Mouse (Mus musculus): Measurements from ENCODE around the gene Phf20. TPM values are rescaled to one million over a fixed set of nuclear protein-coding genes. Genes with fewer than 3 reads are reported as not detected.

Phf20 gene
- 31.7 and 56.9 TPM in 2 replicates for polyA plus RNA-seq (2012; ENCODE audit: insufficient read depth, low replicate concordance)

- Histone ChIP-seq H3K27me3 (replicated peaks) (no peaks in the 10 kb centered on the region), H3K4me3 (replicated peaks) (peak within 1 kb of the TSS; percentile 98), H3K4me1 (peaks cover 53% of the 10 kb centered on the region), H3K36me3 (replicated peaks; ENCODE audit: low read length) (peaks cover 20% of the 10 kb centered on the region), H3K9me3 (no peaks in the 10 kb centered on the region)
- TF ChIP-seq GATA1 (IDR thresholded peaks at IDR 0.05; ENCODE audit: borderline replicate concordance, low read length) = no peak
- no peak for TF ChIP-seq FLI1 (IDR thresholded peaks at IDR 0.05; ENCODE audit: low read length)
Observed at GRCm38 (mm10) chr2:156196302-156197128, at the start of gene Phf20. Gene Phf20, plus strand, starts transcription at chr2:156196466.

GRCm38 (mm10) chr2:156147316-156147915 lies 48.9 kb upstream of the Phf20 start:
- H3K27me3 ChIP-seq (replicated peaks) = no peaks in the 10 kb centered on the region
- peaks cover 63% of the 10 kb centered on the region for H3K36me3 ChIP-seq (replicated peaks; ENCODE audit: low read length)
- H3K9me3 ChIP-seq = no peaks in the 10 kb centered on the region
- no peak overlapping the region for H3K4me3 ChIP-seq (replicated peaks)
- TF ChIP-seq GATA1 (IDR thresholded peaks at IDR 0.05; ENCODE audit: borderline replicate concordance, low read length) (no peak), FLI1 (IDR thresholded peaks at IDR 0.05; ENCODE audit: low read length) (no peak)
- peaks cover 21% of the 10 kb centered on the region for H3K4me1 ChIP-seq

DNA sequence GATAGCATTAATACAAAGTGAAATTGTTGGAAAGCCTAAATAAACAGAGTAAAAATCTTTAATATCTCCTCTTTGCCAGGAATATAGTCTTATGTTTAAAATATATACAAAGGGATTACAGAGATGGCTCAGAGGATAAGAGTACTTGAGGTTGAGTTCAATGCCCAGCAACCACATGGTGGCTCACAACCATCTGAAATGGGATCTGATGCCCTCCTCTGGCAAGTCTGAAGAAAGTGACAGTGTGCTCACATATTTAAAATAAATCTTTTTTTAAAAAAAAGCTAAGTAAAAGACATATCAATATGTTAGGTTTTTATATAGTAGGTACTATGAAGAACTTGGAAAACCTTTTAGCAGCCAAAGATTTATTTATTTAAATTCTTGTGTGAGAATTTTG lies 44.7 kb upstream of the Phf20 start:
- Histone ChIP-seq H3K27me3 (replicated peaks) (no peaks in the 10 kb centered on the region), H3K9me3 (no peaks in the 10 kb centered on the region), H3K4me1 (peaks cover 4% of the 10 kb centered on the region; the same call in 1 of the 2 replicates), H3K4me3 (replicated peaks) (no peak overlapping the region), H3K36me3 (replicated peaks; ENCODE audit: low read length) (peaks cover 100% of the 10 kb centered on the region)
- no peak for TF ChIP-seq GATA1 (IDR thresholded peaks at IDR 0.05; ENCODE audit: borderline replicate concordance, low read length)
- TF ChIP-seq FLI1 (IDR thresholded peaks at IDR 0.05; ENCODE audit: low read length) = no peak

DNA sequence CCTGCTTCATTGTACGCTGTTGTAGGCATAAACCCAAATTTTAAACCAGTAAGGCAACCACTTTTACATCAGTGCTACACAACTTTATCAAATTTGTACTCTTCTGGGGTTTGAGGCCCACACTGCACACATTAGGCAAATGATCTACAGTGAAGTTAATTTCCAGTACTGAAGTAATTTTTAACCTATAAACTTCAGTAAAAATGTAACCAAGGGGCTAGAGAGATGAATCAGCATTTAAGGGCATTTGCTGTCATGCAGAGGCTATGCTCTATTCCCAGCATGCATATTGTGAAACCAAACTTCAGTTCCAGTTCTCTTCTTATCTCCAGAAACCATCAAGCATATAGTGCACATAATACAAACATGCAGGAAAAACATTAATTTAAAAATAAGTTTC lies 30.8 kb upstream of the Phf20 start:
- Histone ChIP-seq H3K4me3 (replicated peaks) (no peak overlapping the region), H3K27me3 (replicated peaks) (no peaks in the 10 kb centered on the region), H3K4me1 (no peaks in the 10 kb centered on the region; the same call in 1 of the 2 replicates), H3K9me3 (no peaks in the 10 kb centered on the region), H3K36me3 (replicated peaks; ENCODE audit: low read length) (peaks cover 95% of the 10 kb centered on the region)
- TF ChIP-seq FLI1 (IDR thresholded peaks at IDR 0.05; ENCODE audit: low read length) (no peak), GATA1 (IDR thresholded peaks at IDR 0.05; ENCODE audit: borderline replicate concordance, low read length) (no peak)

DNA sequence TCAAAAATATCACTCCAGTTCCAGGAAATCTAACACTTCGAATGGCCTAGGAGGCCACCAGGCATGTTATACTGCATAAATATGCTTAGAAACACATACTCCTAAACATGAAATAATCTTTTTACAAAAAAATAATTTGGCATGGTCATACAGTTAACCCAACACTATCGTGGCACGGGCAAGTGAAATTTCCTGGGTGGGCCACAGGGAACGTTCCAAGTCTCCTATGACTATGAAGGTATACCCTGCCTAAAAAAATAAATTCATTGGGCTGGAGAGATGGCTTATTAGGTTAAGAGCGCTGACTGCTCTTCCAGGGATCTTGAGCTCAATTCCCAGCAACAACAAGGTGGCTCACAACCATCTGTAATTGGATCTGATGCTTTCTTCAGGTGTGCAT lies 29.7 kb upstream of the Phf20 start:
- Histone ChIP-seq H3K4me3 (replicated peaks) (no peak overlapping the region), H3K9me3 (no peaks in the 10 kb centered on the region), H3K4me1 (no peaks in the 10 kb centered on the region; the same call in 1 of the 2 replicates), H3K36me3 (replicated peaks; ENCODE audit: low read length) (peaks cover 92% of the 10 kb centered on the region), H3K27me3 (replicated peaks) (no peaks in the 10 kb centered on the region)
- no peak for TF ChIP-seq GATA1 (IDR thresholded peaks at IDR 0.05; ENCODE audit: borderline replicate concordance, low read length)
- TF ChIP-seq FLI1 (IDR thresholded peaks at IDR 0.05; ENCODE audit: low read length) = no peak

GRCm38 (mm10) chr2:156177079-156177478 lies 19.2 kb upstream of the Phf20 start:
- H3K9me3 ChIP-seq = no peaks in the 10 kb centered on the region
- H3K36me3 ChIP-seq (replicated peaks; ENCODE audit: low read length) = peaks cover 71% of the 10 kb centered on the region
- TF ChIP-seq FLI1 (IDR thresholded peaks at IDR 0.05; ENCODE audit: low read length) (no peak), GATA1 (IDR thresholded peaks at IDR 0.05; ENCODE audit: borderline replicate concordance, low read length) (no peak)
- H3K27me3 ChIP-seq (replicated peaks) = no peaks in the 10 kb centered on the region
- peaks cover 34% of the 10 kb centered on the region for H3K4me1 ChIP-seq
- H3K4me3 ChIP-seq (replicated peaks) = peak overlapping the region; percentile 47

- H3K36me3 ChIP-seq (replicated peaks; ENCODE audit: low read length) = peaks cover 65% of the 10 kb centered on the region
- peaks cover 38% of the 10 kb centered on the region for H3K4me1 ChIP-seq
- no peaks in the 10 kb centered on the region for H3K9me3 ChIP-seq
- H3K4me3 ChIP-seq (replicated peaks) = peak overlapping the region; percentile 98
- TF ChIP-seq FLI1 (IDR thresholded peaks at IDR 0.05; ENCODE audit: low read length) = no peak
- no peak for TF ChIP-seq GATA1 (IDR thresholded peaks at IDR 0.05; ENCODE audit: borderline replicate concordance, low read length)
- H3K27me3 ChIP-seq (replicated peaks) = no peaks in the 10 kb centered on the region
Observed at GRCm38 (mm10) chr2:156177651-156178050, 18.6 kb upstream of the Phf20 start.

DNA sequence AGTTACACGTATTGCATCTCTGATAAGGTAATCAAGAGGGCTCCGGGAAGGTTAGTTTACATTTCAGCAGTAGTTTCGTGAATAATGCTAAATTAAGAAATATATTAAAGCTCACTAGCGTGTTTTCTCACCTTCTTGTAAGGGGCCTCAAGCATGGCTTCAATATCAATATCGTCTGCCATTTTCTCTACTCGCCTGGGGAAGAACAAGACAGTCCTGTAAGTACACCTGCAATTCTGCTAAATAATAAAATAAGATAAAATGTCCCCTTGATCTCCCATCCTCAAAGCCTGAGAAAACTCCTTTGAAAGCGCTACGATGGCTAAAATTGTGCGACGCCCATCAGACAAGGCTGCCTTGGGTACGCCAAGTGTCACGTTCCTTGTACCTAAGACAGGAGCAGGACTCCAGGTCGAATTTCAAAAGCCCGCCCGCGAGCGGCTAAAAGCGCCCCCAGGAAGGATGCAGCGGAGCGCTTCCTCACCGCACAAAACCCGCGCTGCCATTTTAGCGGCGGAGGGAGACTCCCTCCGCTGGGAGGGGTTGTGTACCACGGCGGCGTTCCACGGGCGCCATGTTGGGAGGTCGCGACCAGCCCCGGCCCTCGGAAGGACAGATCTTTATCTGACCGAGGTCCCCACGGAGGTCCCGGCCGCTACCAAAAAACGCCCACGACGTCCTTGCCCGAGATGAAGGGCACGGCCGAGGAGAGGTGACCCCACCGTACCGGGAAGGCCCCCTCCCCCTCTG lies 17.0 kb upstream of the Phf20 start:
- Histone ChIP-seq H3K4me3 (replicated peaks) (peak overlapping the region; percentile 98), H3K4me1 (peaks cover 35% of the 10 kb centered on the region), H3K27me3 (replicated peaks) (no peaks in the 10 kb centered on the region), H3K36me3 (replicated peaks; ENCODE audit: low read length) (peaks cover 49% of the 10 kb centered on the region), H3K9me3 (no peaks in the 10 kb centered on the region)
- no peak for TF ChIP-seq GATA1 (IDR thresholded peaks at IDR 0.05; ENCODE audit: borderline replicate concordance, low read length)
- no peak for TF ChIP-seq FLI1 (IDR thresholded peaks at IDR 0.05; ENCODE audit: low read length)

DNA sequence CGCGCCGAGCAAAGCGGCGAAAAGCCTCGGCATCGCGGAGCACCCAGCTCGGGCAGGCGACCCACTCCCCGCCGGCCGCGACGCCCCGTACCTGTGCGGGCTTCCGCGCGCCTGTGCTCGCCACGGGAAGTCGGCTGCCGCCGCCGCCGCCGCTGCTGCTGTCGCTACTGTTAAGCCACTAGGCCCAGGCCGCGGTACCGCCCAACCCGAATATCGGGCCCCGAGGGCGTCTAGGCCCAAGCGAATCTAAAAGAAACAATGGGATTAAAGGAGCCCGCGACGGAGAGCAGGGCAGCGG lies 16.5 kb upstream of the Phf20 start:
- peaks cover 35% of the 10 kb centered on the region for H3K4me1 ChIP-seq
- TF ChIP-seq GATA1 (IDR thresholded peaks at IDR 0.05; ENCODE audit: borderline replicate concordance, low read length) = no peak
- no peak for TF ChIP-seq FLI1 (IDR thresholded peaks at IDR 0.05; ENCODE audit: low read length)

More for the DNA sequence above, 16.5 kb upstream of the Phf20 start:
- H3K9me3 ChIP-seq = no peaks in the 10 kb centered on the region
- peaks cover 44% of the 10 kb centered on the region for H3K36me3 ChIP-seq (replicated peaks; ENCODE audit: low read length)
- H3K27me3 ChIP-seq (replicated peaks) = no peaks in the 10 kb centered on the region
- H3K4me3 ChIP-seq (replicated peaks) = peak overlapping the region; percentile 98
